Mouse (Mus musculus) stomach, postnatal 0 days (tissue): Measurements from ENCODE around the gene Dusp6.

Experiments used
- CTCF ChIP-seq: IDR thresholded peaks from 2 replicates; pipeline ENCODE4 v1.5.1; 2016; ENCODE audit warnings: antibody characterized with exemption, low read depth, mild to moderate bottlenecking, moderate library complexity
- EP300 ChIP-seq: optimal IDR thresholded peaks from 2 replicates; pipeline ENCODE3; 2016; ENCODE audit warnings: antibody characterized with exemption

DNA sequence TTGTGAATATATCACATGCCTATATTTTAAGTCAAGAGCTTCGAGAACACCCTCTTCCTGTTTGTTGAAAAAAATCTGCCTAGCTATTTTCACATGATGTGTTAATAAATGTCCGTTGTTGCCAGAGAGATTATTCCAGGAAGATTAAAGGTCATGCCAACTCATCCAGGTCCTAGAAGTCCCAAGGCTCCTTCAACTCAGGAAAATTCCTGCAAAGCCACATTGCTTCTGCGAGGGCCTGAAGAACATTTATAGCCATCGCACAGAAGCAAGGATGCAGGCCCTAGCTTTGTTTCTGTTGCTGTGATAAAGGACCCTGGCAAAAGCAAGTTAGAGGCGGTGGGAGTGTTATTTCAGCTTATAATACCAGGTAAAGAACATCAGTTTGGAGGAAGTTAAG is 5.5 kb upstream of the Dusp6 start:
- TF ChIP-seq EP300 (no peak), CTCF (no peak)
